Mouse (Mus musculus) heart, embryonic 15.5 days (tissue): ENCODE measurements around the gene Olfr1211. TPM values are rescaled to one million over a fixed set of nuclear protein-coding genes. Genes with fewer than 3 reads are reported as not detected.

Experiments used
- ATAC-seq: fragments of 200-750 bp; cut with Nextera tagmentation; replicated peaks from 2 replicates; pipeline ENCODE4 v1.8.0; 2017; ENCODE audit warnings: low read depth, moderate TSS enrichment; ENCODE audit not compliant: insufficient number of reproducible peaks, insufficient read depth, low FRiP score
- H3K27ac ChIP-seq: fragments of 300-500 bp; sonication (generic); 2 replicates; pipeline ENCODE4 v1.5.1; 2015; ENCODE audit warnings: mild to moderate bottlenecking, inconsistent platforms
- H3K27me3 ChIP-seq: fragments of 300-500 bp; sonication (generic); 2 replicates; pipeline ENCODE4 v1.6.1; 2015; ENCODE audit warnings: inconsistent platforms
- H3K36me3 ChIP-seq: fragments of 300-500 bp; sonication (generic); 2 replicates; pipeline ENCODE4 v1.6.1; 2015; ENCODE audit warnings: mild to moderate bottlenecking, inconsistent platforms
- H3K4me1 ChIP-seq: fragments of 300-500 bp; sonication (generic); replicated peaks from 2 replicates; pipeline ENCODE4 v1.6.1; 2015; ENCODE audit warnings: inconsistent platforms
- H3K4me2 ChIP-seq: fragments of 300-500 bp; sonication (generic); 2 replicates; pipeline ENCODE4 v1.6.1; 2015; ENCODE audit warnings: inconsistent platforms, mild to moderate bottlenecking, moderate library complexity
- H3K4me3 ChIP-seq: fragments of 300-500 bp; sonication (generic); 2 replicates; pipeline ENCODE4 v1.5.1; 2015; ENCODE audit warnings: mild to moderate bottlenecking, inconsistent platforms
- H3K9ac ChIP-seq: fragments of 300-500 bp; sonication (generic); 2 replicates; pipeline ENCODE4 v1.6.1; 2015; ENCODE audit warnings: mild to moderate bottlenecking, inconsistent platforms
- H3K9me3 ChIP-seq: fragments of 300-500 bp; sonication (generic); replicated peaks from 2 replicates; pipeline ENCODE4 v1.6.1; 2016; ENCODE audit warnings: inconsistent platforms
- WGBS: fragments of 180-500 bp; shearing (Covaris S2); methylation state at CpG from one replicate; pipeline ENCODE4 v1.1.7; 2015; ENCODE audit warnings: mixed read lengths; 5-methylcytosine and 5-hydroxymethylcytosine counted together
- polyA plus RNA-seq: library from polyadenylated mRNA; unstranded; fragments of >200 nt; fragmentation: Nextera tagmentation; extraction: Ambion mirVana; gene quantifications from 2 replicates; pipeline ENCODE4 v1.2.1, GENCODE M21; 2015

The Olfr1211 gene
- not detected in 2 replicates for polyA plus RNA-seq

GRCm38 (mm10) chr2:88938011-88938410 lies at the start of gene Olfr1211:
Gene Olfr1211, minus strand, starts transcription at chr2:88938111.
- Histone ChIP-seq H3K9me3 (no peaks in the 10 kb centered on the region), H3K9ac (no peak within 1 kb of the TSS), H3K4me2 (no peak within 1 kb of the TSS), H3K4me3 (no peak within 1 kb of the TSS), H3K36me3 (no peaks in the 10 kb centered on the region), H3K4me1 (no peaks in the 10 kb centered on the region), H3K27ac (no peak within 1 kb of the TSS), H3K27me3 (no peaks in the 10 kb centered on the region)
- WGBS = 77% methylated on average over 1 of the region's 1 CpGs
- ATAC-seq = no peak

- no peak for ATAC-seq
- Histone ChIP-seq H3K4me1 (no peaks in the 10 kb centered on the region), H3K9ac (no peak within 1 kb of the TSS), H3K36me3 (no peaks in the 10 kb centered on the region), H3K9me3 (no peaks in the 10 kb centered on the region), H3K4me3 (no peak within 1 kb of the TSS), H3K27me3 (no peaks in the 10 kb centered on the region), H3K4me2 (no peak within 1 kb of the TSS), H3K27ac (no peak within 1 kb of the TSS)
- WGBS = 58% methylated on average over 1 of the region's 1 CpGs
Observed at GRCm38 (mm10) chr2:88980181-88980580, 42.3 kb upstream of the Olfr1211 start, which contains the start of gene Gm13762. Gene Gm13762, minus strand, starts transcription at chr2:88980281.

- no peak for ATAC-seq
- H3K4me3 ChIP-seq = no peak within 1 kb of the TSS
- H3K27me3 ChIP-seq = no peaks in the 10 kb centered on the region
- no peak within 1 kb of the TSS for H3K27ac ChIP-seq
- H3K9ac ChIP-seq = no peak within 1 kb of the TSS
- no peaks in the 10 kb centered on the region for H3K9me3 ChIP-seq
- H3K4me2 ChIP-seq = no peak within 1 kb of the TSS
- H3K4me1 ChIP-seq = no peaks in the 10 kb centered on the region
- no peaks in the 10 kb centered on the region for H3K36me3 ChIP-seq
Observed at GRCm38 (mm10) chr2:88953669-88954068, 15.8 kb upstream of the Olfr1211 start, which contains the start of gene Olfr1212. Gene Olfr1212, plus strand, starts transcription at chr2:88953969.

- no peaks in the 10 kb centered on the region for H3K9me3 ChIP-seq
- no peak for ATAC-seq
- no peak within 1 kb of the TSS for H3K9ac ChIP-seq
- H3K4me2 ChIP-seq = no peak within 1 kb of the TSS
- no peaks in the 10 kb centered on the region for H3K36me3 ChIP-seq
- H3K27me3 ChIP-seq = no peaks in the 10 kb centered on the region
- H3K4me1 ChIP-seq = no peaks in the 10 kb centered on the region
- 84% methylated on average over 3 of the region's 3 CpGs for WGBS
- no peak within 1 kb of the TSS for H3K4me3 ChIP-seq
- no peak within 1 kb of the TSS for H3K27ac ChIP-seq
Observed at GRCm38 (mm10) chr2:88915057-88915456, 22.9 kb downstream of the Olfr1211 start, which contains the start of gene Olfr1209. Gene Olfr1209, minus strand, starts transcription at chr2:88915157.

GRCm38 (mm10) chr2:88902211-88902610 lies 35.7 kb downstream of the Olfr1211 start, which contains the start of gene Olfr1208:
Gene Olfr1208, minus strand, starts transcription at chr2:88902311.
- H3K9me3 ChIP-seq = no peaks in the 10 kb centered on the region
- H3K4me1 ChIP-seq = no peaks in the 10 kb centered on the region
- no peak within 1 kb of the TSS for H3K4me2 ChIP-seq
- H3K4me3 ChIP-seq = no peak within 1 kb of the TSS
- no peaks in the 10 kb centered on the region for H3K36me3 ChIP-seq
- no peak within 1 kb of the TSS for H3K27ac ChIP-seq
- H3K9ac ChIP-seq = no peak within 1 kb of the TSS
- ATAC-seq = no peak
- H3K27me3 ChIP-seq = no peaks in the 10 kb centered on the region

Other genes starting within 250 kb of the Olfr1211 start
- gene Olfr1195, start 248.9 kb downstream of the Olfr1211 start, polyA plus RNA-seq = not detected in 2 replicates
- gene Olfr1196, start 233.5 kb downstream of the Olfr1211 start, polyA plus RNA-seq = not detected in 2 replicates
- gene Olfr1197, start 205.7 kb downstream of the Olfr1211 start, polyA plus RNA-seq = not detected in 2 replicates
- gene Olfr1198, start 186.7 kb downstream of the Olfr1211 start, polyA plus RNA-seq = not detected in 2 replicates
- not detected in 2 replicates for gene Olfr1199, start 177.6 kb downstream of the Olfr1211 start, polyA plus RNA-seq
- gene Olfr1200, start 167.6 kb downstream of the Olfr1211 start, polyA plus RNA-seq = not detected in 2 replicates
- gene Olfr1201, start 145.1 kb downstream of the Olfr1211 start, polyA plus RNA-seq = not detected in 2 replicates
- gene Olfr1202, start 123.6 kb downstream of the Olfr1211 start, polyA plus RNA-seq = not detected in 2 replicates
- not detected in 2 replicates for gene Olfr1205, start 108.4 kb downstream of the Olfr1211 start, polyA plus RNA-seq
- gene Olfr1204, start 88.8 kb downstream of the Olfr1211 start, polyA plus RNA-seq = not detected in 2 replicates
- not detected in 2 replicates for gene Olfr1206, start 74.9 kb downstream of the Olfr1211 start, polyA plus RNA-seq
- gene Olfr1208, start 35.8 kb downstream of the Olfr1211 start, polyA plus RNA-seq = not detected in 2 replicates
- not detected in 2 replicates for gene Olfr1209, start 23.0 kb downstream of the Olfr1211 start, polyA plus RNA-seq
- not detected in 2 replicates for gene Olfr1212, start 15.9 kb upstream of the Olfr1211 start, polyA plus RNA-seq
- not detected in 2 replicates for gene Gm13762, start 42.2 kb upstream of the Olfr1211 start, polyA plus RNA-seq
- not detected in 2 replicates for gene Olfr1214, start 54.5 kb upstream of the Olfr1211 start, polyA plus RNA-seq
- gene Olfr1215, start 68.9 kb upstream of the Olfr1211 start, polyA plus RNA-seq = not detected in 2 replicates
- not detected in 2 replicates for gene Olfr1216, start 80.2 kb upstream of the Olfr1211 start, polyA plus RNA-seq
- not detected in 2 replicates for gene Olfr1217, start 94.0 kb upstream of the Olfr1211 start, polyA plus RNA-seq
- not detected in 2 replicates for gene Olfr1218, start 123.1 kb upstream of the Olfr1211 start, polyA plus RNA-seq
- not detected in 2 replicates for gene Olfr1219, start 145.4 kb upstream of the Olfr1211 start, polyA plus RNA-seq
- gene Olfr1220, start 168.7 kb upstream of the Olfr1211 start, polyA plus RNA-seq = not detected in 2 replicates
- not detected in 2 replicates for gene Olfr1221, start 179.2 kb upstream of the Olfr1211 start, polyA plus RNA-seq
- not detected in 2 replicates for gene Olfr1222, start 194.9 kb upstream of the Olfr1211 start, polyA plus RNA-seq
- gene Olfr1223, start 213.4 kb upstream of the Olfr1211 start, polyA plus RNA-seq = not detected in 2 replicates
- gene Olfr1224-ps1, start 226.0 kb upstream of the Olfr1211 start, polyA plus RNA-seq = not detected in 2 replicates
- not detected in 2 replicates for gene Olfr1225, start 236.6 kb upstream of the Olfr1211 start, polyA plus RNA-seq